Mouse (Mus musculus) spleen, postnatal 0 days (tissue): ENCODE results near the gene Mcur1. TPM values are rescaled to one million over a fixed set of nuclear protein-coding genes. Genes with fewer than 3 reads are reported as not detected.

Experiments
- polyA plus RNA-seq: library from polyadenylated mRNA; unstranded; fragments of >200 nt; fragmentation: Nextera tagmentation; extraction: Ambion mirVana; gene quantifications from 2 replicates; pipeline ENCODE4 v1.2.1, GENCODE M21; 2015

Mcur1 gene
- 9.5 and 10.4 TPM in 2 replicates for polyA plus RNA-seq

DNA sequence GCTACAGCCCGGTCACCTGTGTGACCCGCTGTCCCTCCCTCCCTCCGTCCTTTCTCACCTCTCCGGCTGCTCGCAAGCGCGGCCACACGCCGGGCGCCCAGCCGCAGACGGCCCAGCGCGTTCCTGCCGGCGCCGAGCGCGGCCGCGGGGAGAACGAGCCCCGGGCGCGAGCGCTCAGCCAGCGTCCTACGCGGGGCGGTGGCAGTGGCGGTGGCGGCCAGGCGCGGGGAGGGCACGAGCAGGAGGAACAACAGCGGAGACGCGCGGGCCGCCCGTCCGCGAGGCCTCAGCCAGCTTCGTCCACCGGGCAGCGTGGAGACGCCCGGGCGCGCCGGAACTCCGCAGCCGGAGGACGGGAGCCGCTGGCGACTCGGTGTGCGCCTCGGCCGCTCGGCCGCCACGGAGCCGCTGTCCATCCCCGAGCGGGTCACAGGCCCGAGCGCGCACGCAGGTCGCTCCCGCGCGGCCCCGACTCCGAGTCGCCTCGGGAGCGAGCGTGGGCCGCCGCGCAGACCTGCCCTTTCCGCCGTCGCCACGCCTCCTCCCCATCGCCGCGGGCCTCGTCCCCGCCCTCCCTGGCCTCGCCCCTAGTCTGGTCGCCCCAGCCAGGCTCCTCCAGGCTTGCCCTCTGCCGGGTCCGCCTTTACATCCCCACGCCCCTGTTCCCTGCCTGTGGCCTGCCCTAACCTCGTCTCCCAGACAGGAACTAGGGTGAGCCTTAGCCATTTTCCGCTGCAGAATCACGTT, at the start of gene Mcur1:
TSS of gene Mcur1 (minus strand) at position 481 of the 747 bp plus-strand sequence.

Other genes starting within 250 kb of the Mcur1 start
- gene Sirt5, start 194.7 kb downstream of the Mcur1 start, polyA plus RNA-seq, result 5.6 and 6.7 TPM in 2 replicates
- 165 and 173 TPM in 2 replicates for gene Nol7, start 161.8 kb downstream of the Mcur1 start, polyA plus RNA-seq
- gene Ranbp9, start 78.9 kb downstream of the Mcur1 start, polyA plus RNA-seq, result 6.9 and 7.3 TPM in 2 replicates
- gene Rnf182, start 55.5 kb upstream of the Mcur1 start, polyA plus RNA-seq, result 0.25 and 0.30 TPM in 2 replicates
- gene Cd83, start 224.6 kb upstream of the Mcur1 start, polyA plus RNA-seq, result 2.7 and 4.1 TPM in 2 replicates